Mouse (Mus musculus) C2C12 (cell line): ENCODE measurements around the gene Spint4. TPM values are rescaled to one million over a fixed set of nuclear protein-coding genes. Genes with fewer than 3 reads are reported as not detected.
A peak's percentile ranks its signal among the peaks of the same experiment; 100 is the strongest.

Experiments
- H3K27me3 ChIP-seq: one replicate; pipeline ENCODE4 v1.6.1; 2011; ENCODE audit not compliant: control insufficient read depth, insufficient read depth, insufficient read length
- H3K36me3 ChIP-seq: one replicate; pipeline ENCODE4 v1.6.1; 2011; ENCODE audit not compliant: control insufficient read depth, insufficient read depth
- H3K4me3 ChIP-seq: one replicate; pipeline ENCODE4 v1.5.1; 2011; ENCODE audit warnings: mild to moderate bottlenecking, control low read depth; ENCODE audit not compliant: poor library complexity, insufficient read depth, severe bottlenecking
- H3K79me2 ChIP-seq: one replicate; pipeline ENCODE4 v1.6.1; 2011; ENCODE audit not compliant: control insufficient read depth, insufficient read depth
- H3K79me3 ChIP-seq: one replicate; pipeline ENCODE4 v1.6.1; 2011; ENCODE audit warnings: low read depth, control low read depth
- H3ac ChIP-seq: one replicate; pipeline ENCODE3; 2011; ENCODE audit warnings: low read depth; ENCODE audit not compliant: control insufficient read depth, insufficient read length
- CEBPB ChIP-seq: IDR thresholded peaks from one replicate; pipeline ENCODE4 v1.6.1; 2011; ENCODE audit warnings: low read depth, mild to moderate bottlenecking, control low read depth, moderate library complexity
- CTCF ChIP-seq: IDR thresholded peaks from one replicate; pipeline ENCODE4 v1.5.1; 2011; ENCODE audit not compliant: control insufficient read depth, insufficient read depth, insufficient read length
- FOSL1 ChIP-seq: IDR thresholded peaks from one replicate; pipeline ENCODE4 v1.8.0; 2011; ENCODE audit warnings: mild to moderate bottlenecking, low read length; ENCODE audit not compliant: poor library complexity, insufficient read depth, severe bottlenecking
- MAX ChIP-seq: IDR thresholded peaks from one replicate; pipeline ENCODE4 v1.6.1; 2011; ENCODE audit warnings: mild to moderate bottlenecking, control low read depth
- MYOD1 ChIP-seq: IDR thresholded peaks from one replicate; pipeline ENCODE4 v1.6.1; 2011; ENCODE audit warnings: low read depth; ENCODE audit not compliant: control insufficient read depth, insufficient read length
- MYOG ChIP-seq: IDR thresholded peaks from one replicate; pipeline ENCODE4 v1.6.1; 2011; ENCODE audit not compliant: control insufficient read depth, insufficient read length; ENCODE audit errors: extremely low read depth
- USF1 ChIP-seq: IDR thresholded peaks from one replicate; pipeline ENCODE4 v1.6.1; 2011; ENCODE audit warnings: low read depth, mild to moderate bottlenecking, control low read depth, moderate library complexity
- long read RNA-seq, 2 experiments: library from polyadenylated mRNA; unstranded; transcript quantifications; one replicate each; pipeline ENCODE4 v2.0.0; 2019 to 2020
- polyA plus RNA-seq: library from polyadenylated mRNA; unstranded; fragments of >200 nt; fragmentation: generic; extraction: Trizol; gene quantifications from one replicate; pipeline ENCODE4 v1.2.1, GENCODE M21; 2012; ENCODE audit warnings: missing spikeins

Gene Spint4
- polyA plus RNA-seq, result not detected
- long read RNA-seq, experiment 1, result 0 reads
- long read RNA-seq, experiment 2, result 0 reads

- no peak for TF ChIP-seq MAX
- TF ChIP-seq CTCF, result no peak
- TF ChIP-seq CEBPB, result no peak
- no peak for TF ChIP-seq USF1
- no peak for TF ChIP-seq MYOG
- no peak for TF ChIP-seq MYOD1
- no peak for TF ChIP-seq FOSL1
- no peaks in the 10 kb centered on the region for H3K79me2 ChIP-seq
- H3K4me3 ChIP-seq, result no peak within 1 kb of the TSS
- no peaks in the 10 kb centered on the region for H3K36me3 ChIP-seq
- no peaks in the 10 kb centered on the region for H3K79me3 ChIP-seq
- H3K27me3 ChIP-seq, result peaks cover 25% of the 10 kb centered on the region
- no peak within 1 kb of the TSS for H3ac ChIP-seq
These were observed at the start of gene Spint4 for GRCm38 (mm10) chr2:164698201-164698600. Gene Spint4 (plus strand): TSS chr2:164698501.

- Histone ChIP-seq H3K27me3 (peaks cover 43% of the 10 kb centered on the region), H3K79me2 (no peaks in the 10 kb centered on the region), H3K4me3 (no peak within 1 kb of the TSS), H3K79me3 (no peaks in the 10 kb centered on the region), H3ac (no peak within 1 kb of the TSS), H3K36me3 (no peaks in the 10 kb centered on the region)
- TF ChIP-seq CTCF, result no peak
- TF ChIP-seq USF1, result no peak
- TF ChIP-seq MYOD1, result no peak
- TF ChIP-seq MYOG, result no peak
- no peak for TF ChIP-seq CEBPB
- no peak for TF ChIP-seq MAX
- TF ChIP-seq FOSL1, result no peak
These were observed 42.4 kb upstream of the Spint4 start, which contains the start of gene Wfdc10 for GRCm38 (mm10) chr2:164655858-164656257. Gene Wfdc10 (plus strand): TSS chr2:164656046.

DNA sequence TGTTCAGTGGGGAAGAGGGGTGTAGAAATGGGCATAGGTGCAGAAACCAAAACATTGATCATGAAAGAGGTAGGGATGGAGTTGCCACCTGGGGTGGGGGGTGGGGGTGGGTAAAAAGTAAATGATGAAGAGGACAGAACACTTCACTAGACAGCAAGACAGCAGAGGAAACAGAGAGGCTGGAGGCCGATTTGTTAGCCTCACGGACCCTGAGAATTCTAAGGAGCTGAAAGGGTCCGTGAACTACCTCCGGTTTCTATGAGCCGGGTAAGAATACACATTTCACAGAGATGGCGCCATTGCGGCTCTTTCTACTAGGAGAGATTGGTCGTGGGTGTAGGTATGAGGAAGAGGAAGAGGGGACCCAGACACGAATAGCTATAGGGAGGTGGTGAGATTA lies 41.8 kb upstream of the Spint4 start, which contains the start of gene Wfdc9:
TSS of gene Wfdc9 (minus strand) at position 101 of the 400 bp plus-strand sequence.
- H3ac ChIP-seq, result no peak within 1 kb of the TSS
- no peaks in the 10 kb centered on the region for H3K79me2 ChIP-seq
- TF ChIP-seq FOSL1, result no peak
- no peak for TF ChIP-seq USF1
- TF ChIP-seq MYOD1, result no peak
- no peak for TF ChIP-seq CTCF
- TF ChIP-seq MYOG, result no peak
- TF ChIP-seq MAX, result no peak
- no peak for TF ChIP-seq CEBPB
- H3K36me3 ChIP-seq, result no peaks in the 10 kb centered on the region
- no peak within 1 kb of the TSS for H3K4me3 ChIP-seq
- H3K27me3 ChIP-seq, result peaks cover 37% of the 10 kb centered on the region
- no peaks in the 10 kb centered on the region for H3K79me3 ChIP-seq

DNA sequence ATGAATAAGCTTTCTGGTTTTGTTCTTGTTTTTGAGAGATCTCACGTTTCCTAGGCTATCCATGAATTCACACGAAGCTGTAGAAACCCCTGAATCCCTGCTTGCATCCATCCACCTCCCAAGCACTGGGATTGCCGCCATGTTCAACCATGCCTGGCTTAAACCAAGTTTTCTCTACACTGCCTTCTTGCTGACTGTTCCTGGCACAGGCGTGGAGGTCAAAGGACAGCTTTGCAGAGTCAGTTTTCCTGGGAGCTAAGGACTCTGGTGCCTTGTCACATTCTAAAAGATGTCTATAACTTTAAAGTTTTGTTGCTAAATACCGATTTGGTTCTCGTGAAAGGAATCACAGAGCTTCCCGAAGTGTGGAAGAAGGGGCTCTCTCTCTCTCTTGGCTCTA lies 33.5 kb upstream of the Spint4 start:
- Histone ChIP-seq H3K79me2 (no peaks in the 10 kb centered on the region), H3K79me3 (no peaks in the 10 kb centered on the region), H3K36me3 (no peaks in the 10 kb centered on the region), H3K27me3 (peaks cover 10% of the 10 kb centered on the region), H3K4me3 (no peak overlapping the region), H3ac (no peak overlapping the region)
- no peak for TF ChIP-seq MYOG
- no peak for TF ChIP-seq MAX

DNA sequence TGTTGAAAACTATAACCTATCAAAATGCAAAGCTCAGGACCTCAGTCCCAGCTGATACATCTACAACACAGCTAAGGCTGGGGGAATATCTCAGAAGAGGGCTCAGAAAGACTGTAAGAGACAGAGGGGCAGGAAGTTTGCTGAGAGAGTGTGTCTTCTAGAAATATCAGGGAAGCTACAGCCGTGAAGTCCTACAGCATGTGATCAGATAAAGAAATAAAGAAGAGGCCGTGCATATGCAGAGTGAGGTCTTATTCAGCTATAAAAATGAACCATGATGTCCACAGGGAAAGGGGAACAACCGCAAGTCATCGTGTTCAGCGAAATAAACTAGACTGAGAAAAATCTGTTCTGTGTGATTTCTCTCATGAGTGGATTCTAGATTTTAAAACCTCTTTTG lies 28.0 kb upstream of the Spint4 start:
- Histone ChIP-seq H3K27me3 (peaks cover 16% of the 10 kb centered on the region), H3K4me3 (no peak overlapping the region), H3K79me3 (no peaks in the 10 kb centered on the region), H3ac (no peak overlapping the region), H3K36me3 (no peaks in the 10 kb centered on the region), H3K79me2 (no peaks in the 10 kb centered on the region)
- TF ChIP-seq CEBPB (no peak), MYOG (no peak), USF1 (no peak), CTCF (no peak)

DNA sequence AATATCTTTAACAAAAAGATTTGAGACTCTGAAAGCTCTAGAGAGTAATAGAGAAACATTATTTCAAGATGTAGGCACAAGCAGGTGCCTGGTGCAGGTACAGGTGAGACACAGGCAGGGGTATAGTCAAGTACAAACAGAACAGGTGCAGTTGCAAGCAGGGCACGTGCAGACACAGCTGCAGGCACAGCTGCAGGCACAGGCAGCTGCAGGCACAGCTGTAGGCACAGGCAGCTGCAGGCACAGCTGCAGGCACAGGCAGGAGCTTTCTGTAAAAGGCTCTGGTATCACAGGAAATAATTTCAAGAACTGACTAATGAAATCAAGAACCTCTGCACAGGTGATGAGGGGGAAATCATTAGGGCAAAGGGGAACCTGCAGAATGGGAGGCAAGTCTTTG lies 27.4 kb upstream of the Spint4 start:
- H3K4me3 ChIP-seq, result no peak overlapping the region
- no peaks in the 10 kb centered on the region for H3K79me2 ChIP-seq
- H3K36me3 ChIP-seq, result no peaks in the 10 kb centered on the region
- H3K27me3 ChIP-seq, result peaks cover 15% of the 10 kb centered on the region
- no peak for TF ChIP-seq USF1
- no peak for TF ChIP-seq FOSL1
- peak; percentile 12 for TF ChIP-seq MYOD1
- H3ac ChIP-seq, result no peak overlapping the region
- H3K79me3 ChIP-seq, result no peaks in the 10 kb centered on the region

GRCm38 (mm10) chr2:164673987-164674386 lies 24.3 kb upstream of the Spint4 start, which contains the start of gene Wfdc11:
Gene Wfdc11 (minus strand): TSS chr2:164674087.
- TF ChIP-seq MYOD1 (no peak), USF1 (no peak), CTCF (no peak), CEBPB (no peak), MAX (no peak), MYOG (no peak), FOSL1 (no peak)
- Histone ChIP-seq H3K27me3 (peaks cover 7% of the 10 kb centered on the region), H3K4me3 (no peak within 1 kb of the TSS), H3K79me3 (no peaks in the 10 kb centered on the region), H3K79me2 (no peaks in the 10 kb centered on the region), H3K36me3 (no peaks in the 10 kb centered on the region), H3ac (no peak within 1 kb of the TSS)
